Mouse (Mus musculus) lung, postnatal 0 days (tissue): ENCODE data around the gene Prg2. TPM values are rescaled to one million over a fixed set of nuclear protein-coding genes. Genes with fewer than 3 reads are reported as not detected.

Experiments
- ATAC-seq: fragments of 200-750 bp; cut with Nextera tagmentation; 2 replicates; pipeline ENCODE4 v1.8.0; 2017; ENCODE audit warnings: moderate library complexity
- DNase-seq: peaks from one replicate; pipeline ENCODE4 v3.0.0-alpha.2; 2016; ENCODE audit warnings: low spot score
- H3K27ac ChIP-seq: fragments of 300-500 bp; sonication (generic); 2 replicates; pipeline ENCODE4 v1.5.1; 2014; ENCODE audit warnings: antibody characterized with exemption, mild to moderate bottlenecking, low read length, mixed read lengths
- H3K27me3 ChIP-seq: fragments of 300-500 bp; sonication (generic); replicated peaks from 2 replicates; pipeline ENCODE4 v1.6.1; 2014; ENCODE audit warnings: low read length, mixed read lengths; ENCODE audit not compliant: insufficient read depth
- H3K36me3 ChIP-seq: fragments of 300-500 bp; sonication (generic); 2 replicates; pipeline ENCODE4 v1.6.1; 2014; ENCODE audit warnings: low read length, mixed read lengths; ENCODE audit not compliant: insufficient read depth
- H3K4me1 ChIP-seq: fragments of 300-500 bp; sonication (generic); 2 replicates; pipeline ENCODE4 v1.6.1; 2014; ENCODE audit warnings: antibody characterized with exemption, low read depth, low read length, mixed read lengths; ENCODE audit not compliant: insufficient read depth
- H3K4me2 ChIP-seq: fragments of 300-500 bp; sonication (generic); replicated peaks from 2 replicates; pipeline ENCODE4 v1.6.1; 2014; ENCODE audit warnings: low read depth, mild to moderate bottlenecking, low read length, moderate library complexity, mixed read lengths
- H3K4me3 ChIP-seq: fragments of 300-500 bp; sonication (generic); 2 replicates; pipeline ENCODE4 v1.5.1; 2014; ENCODE audit warnings: low read depth, low read length
- H3K9ac ChIP-seq: fragments of 300-500 bp; sonication (generic); replicated peaks from 2 replicates; pipeline ENCODE4 v1.6.1; 2014; ENCODE audit warnings: low read depth, mild to moderate bottlenecking
- H3K9me3 ChIP-seq: fragments of 300-500 bp; sonication (generic); 2 replicates; pipeline ENCODE4 v1.6.1; 2016; ENCODE audit warnings: low read length, mixed read lengths
- CTCF ChIP-seq: IDR thresholded peaks from 2 replicates; pipeline ENCODE4 v1.5.1; 2016; ENCODE audit warnings: antibody characterized with exemption, mild to moderate bottlenecking
- EP300 ChIP-seq: IDR thresholded peaks from 2 replicates; pipeline ENCODE4 v1.6.1; 2016; ENCODE audit warnings: antibody characterized with exemption, mild to moderate bottlenecking, control low read depth
- WGBS: fragments of 180-500 bp; shearing (Covaris S2); extraction: QIAGEN DNeasy Blood & Tissue Kit; methylation state at CpG from one replicate; pipeline ENCODE4 v1.1.7; 2014; 5-methylcytosine and 5-hydroxymethylcytosine counted together
- polyA plus RNA-seq: library from polyadenylated mRNA; unstranded; fragments of >200 nt; fragmentation: Nextera tagmentation; extraction: Ambion mirVana; gene quantifications from 2 replicates; pipeline ENCODE4 v1.2.1, GENCODE M21; 2015

Gene Prg2
- polyA plus RNA-seq, 1 experiment from 2014 or later = not detected

- DNase-seq (peak; percentile 73), ATAC-seq (peak; percentile 16; the same call in 1 of the 2 replicates)
- H3K27ac ChIP-seq = peak overlapping the region; percentile 80
- H3K9ac ChIP-seq = peak overlapping the region; percentile 52
- H3K36me3 ChIP-seq = 0 out of 2 replicates have a peak, but pooled peaks cover 5% of the 10 kb centered on the region
- H3K9me3 ChIP-seq = no peaks in the 10 kb centered on the region
- no peaks in the 10 kb centered on the region; the same call in 1 of the 2 replicates for H3K4me1 ChIP-seq
- peak overlapping the region; percentile 50 for H3K4me3 ChIP-seq
- H3K27me3 ChIP-seq = no peaks in the 10 kb centered on the region
- no peak; the same call in 1 of the 2 replicates for TF ChIP-seq EP300
- TF ChIP-seq CTCF = no peak
- H3K4me2 ChIP-seq = peak overlapping the region; percentile 58
- 8% methylated on average over 3 of the region's 3 CpGs for WGBS
Measured at GRCm38 (mm10) chr2:84937491-84938150, 42.6 kb upstream of the Prg2 start.

GRCm38 (mm10) chr2:84938249-84938946 is 41.9 kb upstream of the Prg2 start:
- Histone ChIP-seq H3K4me2 (peak overlapping the region; percentile 58), H3K36me3 (0 out of 2 replicates have a peak, but pooled peaks cover 5% of the 10 kb centered on the region), H3K4me1 (no peaks in the 10 kb centered on the region; the same call in 1 of the 2 replicates), H3K4me3 (peak overlapping the region; percentile 50), H3K9me3 (no peaks in the 10 kb centered on the region), H3K9ac (peak overlapping the region; percentile 52), H3K27me3 (no peaks in the 10 kb centered on the region), H3K27ac (peak overlapping the region; percentile 80)
- WGBS = 47% methylated on average over 5 of the region's 5 CpGs
- DNase-seq = peak; percentile 60
- TF ChIP-seq CTCF (no peak), EP300 (peak; percentile 69; the same call in 1 of the 2 replicates)
- ATAC-seq = peak; percentile 70

DNA sequence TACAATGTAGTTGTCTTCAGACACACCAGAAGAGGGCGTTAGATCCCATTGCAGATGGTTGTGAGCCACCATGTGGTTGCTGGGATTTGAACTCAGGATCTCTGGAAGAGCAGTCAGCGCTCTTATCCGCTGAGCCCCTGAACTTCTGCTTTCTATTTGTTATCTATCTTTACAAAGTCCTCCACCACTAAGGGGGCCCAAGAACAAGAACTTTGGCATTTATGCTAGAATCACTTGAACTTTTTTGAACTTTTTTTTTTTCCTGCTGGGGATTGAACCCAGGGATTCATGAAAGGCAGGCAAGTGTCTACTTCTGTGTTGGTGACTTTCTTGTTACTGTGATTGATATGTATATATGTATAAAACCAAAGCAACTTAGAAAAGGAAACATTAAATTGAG is 41.0 kb upstream of the Prg2 start:
- ATAC-seq (no peak), DNase-seq (no peak)
- H3K36me3 ChIP-seq = 0 out of 2 replicates have a peak, but pooled peaks cover 7% of the 10 kb centered on the region
- 87% methylated on average over 3 of the region's 3 CpGs for WGBS
- H3K4me2 ChIP-seq = peak overlapping the region; percentile 58; the same call in 1 of the 2 replicates
- H3K4me1 ChIP-seq = no peaks in the 10 kb centered on the region; the same call in 1 of the 2 replicates
- TF ChIP-seq CTCF = no peak
- TF ChIP-seq EP300 = no peak
- no peak overlapping the region for H3K9ac ChIP-seq
- 0 out of 2 replicates have a peak overlapping the region, but pooled peaks have one; percentile 5 for H3K4me3 ChIP-seq
- H3K27ac ChIP-seq = no peak overlapping the region
- no peaks in the 10 kb centered on the region for H3K9me3 ChIP-seq
- no peaks in the 10 kb centered on the region for H3K27me3 ChIP-seq

DNA sequence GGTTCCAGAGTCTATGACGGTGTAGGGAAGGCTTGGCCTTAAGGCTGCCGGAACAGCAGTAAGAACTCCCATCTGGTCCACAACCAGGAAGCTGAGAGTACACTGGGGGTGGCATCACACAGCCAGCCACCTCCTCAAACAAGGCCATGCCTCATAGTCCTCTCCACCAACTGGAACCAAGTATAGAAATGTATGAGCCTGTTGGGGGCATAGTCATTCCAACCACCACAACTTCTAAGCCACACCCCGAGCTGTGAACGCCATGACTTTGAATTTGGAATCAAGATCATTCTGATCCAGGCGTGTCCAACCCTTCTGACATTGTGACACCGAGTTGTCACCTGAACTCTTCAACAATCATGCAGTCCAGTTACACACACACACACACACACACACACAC is 40.5 kb upstream of the Prg2 start:
- H3K4me2 ChIP-seq = peak overlapping the region; percentile 58; the same call in 1 of the 2 replicates
- 0 out of 2 replicates have a peak overlapping the region, but pooled peaks have one; percentile 5 for H3K4me3 ChIP-seq
- 0 out of 2 replicates have a peak, but pooled peaks cover 11% of the 10 kb centered on the region for H3K36me3 ChIP-seq
- no peak overlapping the region for H3K9ac ChIP-seq
- ATAC-seq (no peak), DNase-seq (no peak)
- no peaks in the 10 kb centered on the region for H3K27me3 ChIP-seq
- TF ChIP-seq EP300 (no peak), CTCF (no peak)
- WGBS = 86% methylated on average over 6 of the region's 6 CpGs
- H3K4me1 ChIP-seq = no peaks in the 10 kb centered on the region; the same call in 1 of the 2 replicates
- H3K9me3 ChIP-seq = no peaks in the 10 kb centered on the region
- H3K27ac ChIP-seq = no peak overlapping the region

DNA sequence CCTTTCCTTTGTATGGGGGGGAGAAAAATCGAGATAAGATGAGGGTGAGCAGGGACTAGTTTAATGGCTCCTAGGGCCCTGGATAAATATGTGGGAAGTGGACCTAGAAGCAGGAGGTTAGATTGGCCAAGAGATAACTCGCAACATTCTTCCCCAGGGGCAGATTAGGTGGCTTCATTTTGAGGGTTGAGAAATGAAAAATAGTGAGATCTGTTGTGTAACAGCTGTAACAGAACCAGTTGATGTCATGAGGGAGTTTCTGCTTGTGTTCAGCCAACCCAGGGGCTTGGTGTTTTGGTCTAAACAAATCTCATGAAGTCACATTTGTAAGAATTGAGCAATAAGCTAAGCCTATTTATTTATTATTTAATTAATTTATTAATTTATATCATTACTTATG is 38.9 kb upstream of the Prg2 start:
- H3K4me3 ChIP-seq = no peak overlapping the region
- no peak overlapping the region for H3K4me2 ChIP-seq
- 60% methylated on average over 2 of the region's 2 CpGs for WGBS
- DNase-seq = peak; percentile 81
- TF ChIP-seq CTCF (no peak), EP300 (peak; percentile 57; the same call in 1 of the 2 replicates)
- H3K4me1 ChIP-seq = no peaks in the 10 kb centered on the region; the same call in 1 of the 2 replicates
- H3K9ac ChIP-seq = no peak overlapping the region
- no peaks in the 10 kb centered on the region for H3K27me3 ChIP-seq
- no peaks in the 10 kb centered on the region for H3K9me3 ChIP-seq
- no peak; the same call in 1 of the 2 replicates for ATAC-seq
- H3K27ac ChIP-seq = no peak overlapping the region
- H3K36me3 ChIP-seq = 0 out of 2 replicates have a peak, but pooled peaks cover 16% of the 10 kb centered on the region

DNA sequence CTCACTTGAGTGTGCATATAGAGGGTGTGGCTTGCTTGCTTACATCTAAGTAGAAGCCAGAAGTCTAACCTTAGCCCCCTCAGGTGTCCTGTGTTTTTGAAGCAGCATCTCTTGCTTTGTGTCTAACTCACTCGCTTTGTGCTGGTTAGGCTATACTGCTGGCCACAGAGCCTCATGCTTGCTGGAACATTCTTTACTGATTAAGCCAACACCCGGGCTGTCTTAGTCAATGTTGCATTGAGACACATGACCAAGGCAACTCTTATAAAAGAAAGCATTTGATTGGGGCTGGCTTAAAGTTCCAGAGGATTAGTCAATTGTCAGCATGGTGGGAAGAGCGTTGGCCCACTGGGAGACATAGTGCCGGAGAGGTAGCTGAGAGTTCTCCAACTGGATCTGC is 38.5 kb upstream of the Prg2 start:
- H3K4me3 ChIP-seq = no peak overlapping the region
- H3K27ac ChIP-seq = no peak overlapping the region
- no peaks in the 10 kb centered on the region for H3K9me3 ChIP-seq
- DNase-seq (no peak), ATAC-seq (no peak; the same call in 1 of the 2 replicates)
- no peak for TF ChIP-seq EP300
- no peak for TF ChIP-seq CTCF
- H3K4me2 ChIP-seq = no peak overlapping the region
- WGBS = 88% methylated on average over 4 of the region's 4 CpGs
- H3K27me3 ChIP-seq = no peaks in the 10 kb centered on the region
- 0 out of 2 replicates have a peak, but pooled peaks cover 20% of the 10 kb centered on the region for H3K36me3 ChIP-seq
- H3K4me1 ChIP-seq = no peaks in the 10 kb centered on the region; the same call in 1 of the 2 replicates
- no peak overlapping the region for H3K9ac ChIP-seq
